Mouse (Mus musculus) cerebral cortex, adult 2 months (tissue): ENCODE results near the gene Ptp4a2.

Experiments used
- WGBS: fragments of 180-500 bp; shearing (Covaris S2); methylation state at CpG from one replicate; pipeline ENCODE4 v1.1.7; 2018; 5-methylcytosine and 5-hydroxymethylcytosine counted together

Gene Ptp4a2

DNA sequence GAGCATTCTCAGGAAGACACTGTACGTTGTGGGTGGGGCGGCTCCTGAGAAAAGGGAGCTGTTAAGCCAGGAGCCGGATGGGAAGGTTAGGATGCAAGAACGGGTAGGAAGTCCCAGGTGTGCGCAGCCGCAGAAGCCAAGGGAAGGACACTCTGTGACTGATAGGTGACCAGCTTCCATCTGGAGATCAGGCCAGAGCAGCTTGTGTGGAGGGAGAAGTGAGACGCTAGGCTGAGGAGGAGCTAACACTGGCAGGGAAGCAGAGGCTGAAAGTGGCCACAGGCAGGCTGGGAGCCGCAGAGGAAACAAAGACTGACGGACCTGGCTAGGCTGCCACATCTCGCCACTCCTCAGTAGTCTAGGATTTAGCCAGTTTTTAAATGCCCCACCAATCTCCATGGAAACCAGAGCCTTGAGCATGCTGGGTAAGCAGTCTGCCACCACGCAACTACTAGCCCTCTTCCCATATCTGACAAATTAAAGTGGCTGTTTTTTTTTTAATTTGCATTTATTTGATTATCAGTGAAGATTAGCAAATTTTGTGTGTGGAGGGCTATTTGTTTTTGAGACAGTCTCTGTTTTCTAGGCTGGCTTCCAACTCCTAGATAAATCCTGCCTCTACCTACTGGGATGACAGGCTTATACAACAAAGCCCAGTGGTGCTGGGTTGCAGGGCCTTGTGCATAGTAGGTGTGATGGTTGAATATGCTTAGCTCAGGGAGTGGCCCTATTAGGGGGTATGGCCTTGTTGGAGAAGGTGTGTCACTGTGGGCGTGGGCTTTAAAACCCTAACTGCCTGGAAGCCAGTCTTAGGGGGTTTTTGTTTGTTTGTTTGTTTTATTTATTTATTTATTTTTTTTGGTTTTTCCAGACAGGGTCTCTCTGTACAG lies 73.3 kb downstream of the Ptp4a2 start:
- WGBS = 54% methylated on average over 12 of the region's 12 CpGs

GRCm38 (mm10) chr4:129889661-129890060 lies 78.6 kb downstream of the Ptp4a2 start:
- 80% methylated on average over 10 of the region's 10 CpGs for WGBS

GRCm38 (mm10) chr4:129890094-129890493 lies 79.1 kb downstream of the Ptp4a2 start:
- WGBS = 93% methylated on average over 7 of the region's 7 CpGs

DNA sequence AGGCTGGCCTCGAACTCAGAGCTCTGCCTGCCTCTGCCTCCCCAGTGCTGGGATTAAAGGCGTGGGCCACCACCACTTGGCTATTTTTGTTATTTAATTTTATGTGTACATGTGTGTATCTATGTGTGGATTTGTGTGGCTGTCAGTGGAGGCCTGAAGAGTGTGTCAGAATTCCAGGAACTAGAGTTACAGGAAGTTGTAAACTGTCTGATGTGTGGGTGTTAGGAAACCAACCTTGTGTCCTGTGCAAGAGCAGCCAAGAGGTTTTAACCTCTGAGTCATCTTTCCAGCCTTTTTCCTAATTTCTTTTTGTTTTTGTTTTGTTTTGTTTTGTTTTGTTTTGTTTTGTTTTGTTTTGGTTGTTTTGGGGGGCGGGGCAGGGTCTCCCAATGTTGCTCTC lies 83.8 kb downstream of the Ptp4a2 start:
- WGBS = 96% methylated on average over 3 of the region's 3 CpGs

DNA sequence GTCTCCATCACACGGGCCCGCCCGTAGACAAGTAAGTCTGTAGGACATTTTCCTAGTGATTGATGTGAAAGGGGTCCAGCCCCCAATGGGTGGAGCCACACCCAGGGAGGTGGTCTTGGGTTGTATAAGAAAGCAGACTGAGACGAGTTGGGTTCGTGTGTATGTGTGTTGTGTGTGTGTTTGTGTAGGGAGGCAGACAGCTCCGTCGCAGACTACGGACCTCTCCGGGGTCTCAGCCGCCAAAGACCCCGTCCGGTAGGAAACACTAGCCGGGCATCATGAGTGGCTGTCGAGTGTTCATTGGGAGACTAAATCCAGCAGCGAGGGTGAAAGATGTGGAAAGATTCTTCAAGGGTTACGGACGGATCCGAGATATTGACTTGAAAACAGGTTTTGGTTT lies 87.8 kb downstream of the Ptp4a2 start:
- 97% methylated on average over 18 of the region's 18 CpGs for WGBS
